In genomic region chr15:27955614-27956013, GRCm38 (mm10) we compare ENCODE assay signal across 20 mouse cellular contexts.
DNase-seq lines count a peak whose midpoint lies in the region; ATAC-seq and TF ChIP-seq lines count a peak whose summit lies in the region.
"Had no signal": no experiment of that assay in that cellular context is flagged by ENCODE, and none has a peak within 500 bp of the region (broad histone marks: within the 10 kb centered on the region; RNA-seq: fewer than 3 reads in every experiment).

No protein-coding gene starts in this region.

- no peak for TF ChIP-seq CTCF in midbrain, postnatal 0 days (IDR thresholded peaks at IDR 0.05)

- H3K4me1 ChIP-seq in heart, embryonic 10.5 days = peaks cover 72% of the 10 kb centered on the region
- peaks cover 80% of the 10 kb centered on the region for H3K4me1 ChIP-seq in hindbrain, embryonic 13.5 days (replicated peaks)
- H3K4me1 ChIP-seq in hindbrain, embryonic 11.5 days (replicated peaks; ENCODE audit: control insufficient read depth, insufficient read depth, low read length) = peaks cover 2% of the 10 kb centered on the region; the same call in 1 of the 2 replicates
- peaks cover 72% of the 10 kb centered on the region for H3K4me1 ChIP-seq in midbrain, embryonic 13.5 days (replicated peaks)
- H3K4me1 ChIP-seq in midbrain, postnatal 0 days (ENCODE audit: insufficient read depth, low read length) = peaks cover 4% of the 10 kb centered on the region; the same call in 1 of the 2 replicates

- H3K4me2 ChIP-seq in hindbrain, embryonic 13.5 days = no peak overlapping the region
- no peak overlapping the region for H3K4me2 ChIP-seq in hindbrain, embryonic 11.5 days (replicated peaks; ENCODE audit: low read depth, low read length)
- no peak overlapping the region for H3K4me2 ChIP-seq in midbrain, embryonic 13.5 days (replicated peaks)
- no peak overlapping the region for H3K4me2 ChIP-seq in midbrain, postnatal 0 days (ENCODE audit: low read depth, low read length, poor library complexity, severe bottlenecking)
- H3K4me2 ChIP-seq: kidney, embryonic 15.5 days; midbrain, embryonic 12.5 days had no signal

- H3K9me3 ChIP-seq in heart, embryonic 10.5 days = no peaks in the 10 kb centered on the region
- H3K9me3 ChIP-seq in hindbrain, embryonic 13.5 days = no peaks in the 10 kb centered on the region
- H3K9me3 ChIP-seq in hindbrain, embryonic 11.5 days (ENCODE audit: control insufficient read depth, low read length) = no peaks in the 10 kb centered on the region
- H3K9me3 ChIP-seq in midbrain, embryonic 13.5 days = no peaks in the 10 kb centered on the region
- no peaks in the 10 kb centered on the region for H3K9me3 ChIP-seq in midbrain, postnatal 0 days (ENCODE audit: low read length)
- H3K9me3 ChIP-seq: embryonic facial prominence, embryonic 10.5 days; kidney, embryonic 15.5 days; midbrain, embryonic 12.5 days had no signal

- DNase-seq in heart, embryonic 10.5 days (ENCODE audit: low spot score) = peak; percentile 80
- DNase-seq in heart, postnatal 25 days (ENCODE audit: low spot score) = no peak
- DNase-seq in hindbrain, embryonic 11.5 days (ENCODE audit: low spot score) = no peak
- no peak for DNase-seq in midbrain, postnatal 0 days (ENCODE audit: low spot score)
- DNase-seq in left cerebral cortex, postnatal 36 days (ENCODE audit: low spot score in 2 of 2) = no peak
- DNase-seq: cerebellum, adult 18-20 months; kidney, postnatal 4 days; liver; right cerebral cortex, postnatal 25 days; thymus, postnatal 4 days had no signal

- no peaks in the 10 kb centered on the region for H3K27me3 ChIP-seq in heart, embryonic 10.5 days (ENCODE audit: insufficient read depth, poor library complexity, severe bottlenecking)
- no peaks in the 10 kb centered on the region for H3K27me3 ChIP-seq in hindbrain, embryonic 13.5 days
- no peaks in the 10 kb centered on the region for H3K27me3 ChIP-seq in hindbrain, embryonic 11.5 days (ENCODE audit: control insufficient read depth, insufficient read depth, low read length)
- H3K27me3 ChIP-seq in midbrain, embryonic 13.5 days = no peaks in the 10 kb centered on the region
- H3K27me3 ChIP-seq in midbrain, postnatal 0 days (ENCODE audit: insufficient read depth, low read length) = no peaks in the 10 kb centered on the region
- H3K27me3 ChIP-seq: CH12.LX; kidney, embryonic 15.5 days; midbrain, embryonic 12.5 days had no signal

- H3K36me3 ChIP-seq in heart, embryonic 10.5 days = no peaks in the 10 kb centered on the region
- H3K36me3 ChIP-seq in hindbrain, embryonic 13.5 days = no peaks in the 10 kb centered on the region
- H3K36me3 ChIP-seq in hindbrain, embryonic 11.5 days (ENCODE audit: control insufficient read depth, insufficient read depth, low read length) = no peaks in the 10 kb centered on the region
- H3K36me3 ChIP-seq in midbrain, embryonic 13.5 days = no peaks in the 10 kb centered on the region
- no peaks in the 10 kb centered on the region for H3K36me3 ChIP-seq in midbrain, postnatal 0 days (ENCODE audit: insufficient read depth, low read length)
- H3K36me3 ChIP-seq: embryonic facial prominence, embryonic 10.5 days; midbrain, embryonic 12.5 days had no signal

- intact Hi-C loops in heart, postnatal 25 days (cut with DNase I) = no loop called here
- intact Hi-C loops in left cerebral cortex, postnatal 36 days (cut with DNase I) = no loop called here

- 30% methylated on average over 11 of the region's 11 CpGs for WGBS in heart, embryonic 10.5 days
- WGBS in hindbrain, embryonic 13.5 days = 40% methylated on average over 11 of the region's 11 CpGs
- 50% methylated on average over 11 of the region's 11 CpGs for WGBS in hindbrain, embryonic 11.5 days
- WGBS in midbrain, embryonic 13.5 days = 46% methylated on average over 11 of the region's 11 CpGs
- 42% methylated on average over 11 of the region's 11 CpGs for WGBS in midbrain, postnatal 0 days

- no peak overlapping the region for H3K4me3 ChIP-seq in heart, embryonic 10.5 days
- no peak overlapping the region for H3K4me3 ChIP-seq in hindbrain, embryonic 13.5 days
- no peak overlapping the region for H3K4me3 ChIP-seq in hindbrain, embryonic 11.5 days (ENCODE audit: low read depth, low read length)
- no peak overlapping the region for H3K4me3 ChIP-seq in midbrain, embryonic 13.5 days (replicated peaks)
- H3K4me3 ChIP-seq in midbrain, postnatal 0 days (ENCODE audit: low read depth, low read length) = no peak overlapping the region
- H3K4me3 ChIP-seq: embryonic facial prominence, embryonic 10.5 days; kidney, embryonic 15.5 days; midbrain, embryonic 12.5 days; myocyte had no signal

- no peak overlapping the region for H3K9ac ChIP-seq in hindbrain, embryonic 13.5 days
- no peak overlapping the region for H3K9ac ChIP-seq in hindbrain, embryonic 11.5 days (ENCODE audit: low read depth, low read length)
- no peak overlapping the region for H3K9ac ChIP-seq in midbrain, embryonic 13.5 days (replicated peaks)
- no peak overlapping the region for H3K9ac ChIP-seq in midbrain, postnatal 0 days (replicated peaks; ENCODE audit: low read length, poor library complexity, severe bottlenecking)
- H3K9ac ChIP-seq: kidney, embryonic 15.5 days; midbrain, embryonic 12.5 days had no signal

- H3K27ac ChIP-seq in heart, embryonic 10.5 days = no peak overlapping the region
- peak overlapping the region; percentile 40; the same call in 1 of the 2 replicates for H3K27ac ChIP-seq in hindbrain, embryonic 13.5 days
- H3K27ac ChIP-seq in hindbrain, embryonic 11.5 days (ENCODE audit: low read depth, low read length) = no peak overlapping the region
- H3K27ac ChIP-seq in midbrain, embryonic 13.5 days = peak overlapping the region; percentile 39; the same call in 1 of the 2 replicates
- H3K27ac ChIP-seq in midbrain, postnatal 0 days (ENCODE audit: low read depth, low read length) = no peak overlapping the region
- H3K27ac ChIP-seq: embryonic facial prominence, embryonic 10.5 days; kidney, embryonic 15.5 days; midbrain, embryonic 12.5 days had no signal

- no peak for ATAC-seq in hindbrain, embryonic 13.5 days (ENCODE audit: low FRiP score)
- ATAC-seq in hindbrain, embryonic 11.5 days (ENCODE audit: low FRiP score) = no peak
- ATAC-seq in midbrain, embryonic 13.5 days = no peak
- ATAC-seq in midbrain, postnatal 0 days (ENCODE audit: low FRiP score) = no peak
- ATAC-seq: forebrain, embryonic 14.5 days; intestine, postnatal 0 days; lung, postnatal 0 days had no signal

Comparison
In these comparisons a context has a peak if more than half of its experiments do, and no peak if none do; other contexts are left out.
1. H3K27ac ChIP-seq: peak in hindbrain, embryonic 13.5 days (single experiment) and midbrain, embryonic 13.5 days (single experiment); none in heart, embryonic 10.5 days (single experiment), hindbrain, embryonic 11.5 days (single experiment) and midbrain, postnatal 0 days (single experiment).